Mouse (Mus musculus): ENCODE data around the gene Rsbn1. TPM values are rescaled to one million over a fixed set of nuclear protein-coding genes. Genes with fewer than 3 reads are reported as not detected.

Gene Rsbn1
- polyA plus RNA-seq, 1 experiment from 2014 or later: 21.1 TPM

GRCm38 (mm10) chr3:103925302-103925701, 11.4 kb downstream of the Rsbn1 start:
- no peak for ATAC-seq (ENCODE audit: low FRiP score)
- H3K4me3 ChIP-seq (ENCODE audit: low read depth, low read length): no peak overlapping the region
- H3K36me3 ChIP-seq (ENCODE audit: control insufficient read depth, insufficient read depth, low read length): peaks cover 3% of the 10 kb centered on the region; the same call in 1 of the 2 replicates
- H3K4me1 ChIP-seq (ENCODE audit: control insufficient read depth, insufficient read depth, low read length): peaks cover 2% of the 10 kb centered on the region; the same call in 1 of the 2 replicates
- DNase-seq (ENCODE audit: low spot score, missing footprints): no peak
- no peak overlapping the region for H3K4me2 ChIP-seq
- 75% methylated on average over 3 of the region's 3 CpGs for WGBS
- no peaks in the 10 kb centered on the region for H3K27me3 ChIP-seq (ENCODE audit: control insufficient read depth, insufficient read depth, low read length)
- no peak overlapping the region for H3K27ac ChIP-seq (ENCODE audit: low read depth, low read length)
- H3K9me3 ChIP-seq (ENCODE audit: control insufficient read depth, low read length): no peaks in the 10 kb centered on the region
- H3K9ac ChIP-seq (ENCODE audit: low read length): no peak overlapping the region

GRCm38 (mm10) chr3:103927511-103927910, 13.6 kb downstream of the Rsbn1 start:
- Histone ChIP-seq H3K4me2 (no peak overlapping the region), H3K4me1 (ENCODE audit: control insufficient read depth, insufficient read depth, low read length) (peaks cover 2% of the 10 kb centered on the region; the same call in 1 of the 2 replicates), H3K4me3 (ENCODE audit: low read depth, low read length) (no peak overlapping the region), H3K9me3 (ENCODE audit: control insufficient read depth, low read length) (no peaks in the 10 kb centered on the region), H3K27me3 (ENCODE audit: control insufficient read depth, insufficient read depth, low read length) (no peaks in the 10 kb centered on the region), H3K9ac (ENCODE audit: low read length) (no peak overlapping the region), H3K36me3 (ENCODE audit: control insufficient read depth, insufficient read depth, low read length) (peaks cover 5% of the 10 kb centered on the region; the same call in 1 of the 2 replicates), H3K27ac (ENCODE audit: low read depth, low read length) (no peak overlapping the region)
- ATAC-seq (ENCODE audit: low FRiP score) (no peak), DNase-seq (ENCODE audit: low spot score, missing footprints) (no peak)
- 66% methylated on average over 6 of the region's 6 CpGs for WGBS

GRCm38 (mm10) chr3:103944794-103945562, 31.1 kb downstream of the Rsbn1 start:
- ATAC-seq (ENCODE audit: low FRiP score) (no peak), DNase-seq (ENCODE audit: low spot score, missing footprints) (no peak)
- no peaks in the 10 kb centered on the region for H3K36me3 ChIP-seq (ENCODE audit: control insufficient read depth, insufficient read depth, low read length)
- no peaks in the 10 kb centered on the region for H3K9me3 ChIP-seq (ENCODE audit: control insufficient read depth, low read length)
- no peak overlapping the region for H3K4me2 ChIP-seq
- no peak overlapping the region for H3K9ac ChIP-seq (ENCODE audit: low read length)
- H3K27me3 ChIP-seq (ENCODE audit: control insufficient read depth, insufficient read depth, low read length): no peaks in the 10 kb centered on the region
- no peak overlapping the region for H3K4me3 ChIP-seq (ENCODE audit: low read depth, low read length)
- WGBS: 91% methylated on average over 1 of the region's 1 CpGs
- H3K4me1 ChIP-seq (ENCODE audit: control insufficient read depth, insufficient read depth, low read length): no peaks in the 10 kb centered on the region
- no peak overlapping the region for H3K27ac ChIP-seq (ENCODE audit: low read depth, low read length)

GRCm38 (mm10) chr3:103948666-103949065, 34.7 kb downstream of the Rsbn1 start:
- no peak overlapping the region for H3K9ac ChIP-seq (ENCODE audit: low read length)
- H3K4me1 ChIP-seq (ENCODE audit: control insufficient read depth, insufficient read depth, low read length): no peaks in the 10 kb centered on the region
- H3K36me3 ChIP-seq (ENCODE audit: control insufficient read depth, insufficient read depth, low read length): no peaks in the 10 kb centered on the region
- H3K27me3 ChIP-seq (ENCODE audit: control insufficient read depth, insufficient read depth, low read length): no peaks in the 10 kb centered on the region
- ATAC-seq (ENCODE audit: low FRiP score) (no peak), DNase-seq (ENCODE audit: low spot score, missing footprints) (no peak)
- 88% methylated on average over 7 of the region's 7 CpGs for WGBS
- H3K9me3 ChIP-seq (ENCODE audit: control insufficient read depth, low read length): no peaks in the 10 kb centered on the region
- H3K4me3 ChIP-seq (ENCODE audit: low read depth, low read length): no peak overlapping the region
- no peak overlapping the region for H3K4me2 ChIP-seq
- no peak overlapping the region for H3K27ac ChIP-seq (ENCODE audit: low read depth, low read length)

GRCm38 (mm10) chr3:103960622-103961021, 46.7 kb downstream of the Rsbn1 start:
- H3K4me1 ChIP-seq (ENCODE audit: control insufficient read depth, insufficient read depth, low read length): no peaks in the 10 kb centered on the region
- H3K9ac ChIP-seq (ENCODE audit: low read length): no peak overlapping the region
- H3K4me2 ChIP-seq: no peak overlapping the region
- ATAC-seq (ENCODE audit: low FRiP score): no peak
- DNase-seq (ENCODE audit: low spot score, missing footprints): no peak
- H3K9me3 ChIP-seq (ENCODE audit: control insufficient read depth, low read length): no peaks in the 10 kb centered on the region
- no peaks in the 10 kb centered on the region for H3K36me3 ChIP-seq (ENCODE audit: control insufficient read depth, insufficient read depth, low read length)
- H3K4me3 ChIP-seq (ENCODE audit: low read depth, low read length): no peak overlapping the region
- no peak overlapping the region for H3K27ac ChIP-seq (ENCODE audit: low read depth, low read length)
- no peaks in the 10 kb centered on the region for H3K27me3 ChIP-seq (ENCODE audit: control insufficient read depth, insufficient read depth, low read length)
- 95% methylated on average over 3 of the region's 3 CpGs for WGBS

- no peaks in the 10 kb centered on the region for H3K36me3 ChIP-seq (ENCODE audit: control insufficient read depth, insufficient read depth, low read length)
These were observed 53.3 kb downstream of the Rsbn1 start for GRCm38 (mm10) chr3:103967231-103967630.

GRCm38 (mm10) chr3:103967861-103968691, 54.2 kb downstream of the Rsbn1 start, which contains the start of gene Phtf1:
Gene Phtf1, plus strand, starts transcription at chr3:103968110.
- H3K4me1 ChIP-seq (ENCODE audit: control insufficient read depth, insufficient read depth, low read length): peaks cover 9% of the 10 kb centered on the region
- DNase-seq (ENCODE audit: low spot score, missing footprints) (peak; percentile 99), ATAC-seq (ENCODE audit: low FRiP score) (peak; percentile 99)
- H3K4me3 ChIP-seq (ENCODE audit: low read depth, low read length): peak within 1 kb of the TSS; percentile 84
- peak within 1 kb of the TSS; percentile 97 for H3K27ac ChIP-seq (ENCODE audit: low read depth, low read length)
- H3K9ac ChIP-seq (ENCODE audit: low read length): peak within 1 kb of the TSS; percentile 93
- no peaks in the 10 kb centered on the region for H3K36me3 ChIP-seq (ENCODE audit: control insufficient read depth, insufficient read depth, low read length)
- peak within 1 kb of the TSS; percentile 57 for H3K4me2 ChIP-seq
- WGBS: under 1% methylated on average over 69 of the region's 70 CpGs
- H3K27me3 ChIP-seq (ENCODE audit: control insufficient read depth, insufficient read depth, low read length): no peaks in the 10 kb centered on the region
- no peaks in the 10 kb centered on the region for H3K9me3 ChIP-seq (ENCODE audit: control insufficient read depth, low read length)

More at GRCm38 (mm10) chr3:103967231-103967630, 53.3 kb downstream of the Rsbn1 start:
- Histone ChIP-seq H3K9me3 (ENCODE audit: control insufficient read depth, low read length) (no peaks in the 10 kb centered on the region), H3K4me2 (peak overlapping the region; percentile 57), H3K27ac (ENCODE audit: low read depth, low read length) (peak overlapping the region; percentile 97), H3K9ac (ENCODE audit: low read length) (peak overlapping the region; percentile 93), H3K4me1 (ENCODE audit: control insufficient read depth, insufficient read depth, low read length) (peaks cover 9% of the 10 kb centered on the region), H3K27me3 (ENCODE audit: control insufficient read depth, insufficient read depth, low read length) (no peaks in the 10 kb centered on the region), H3K4me3 (ENCODE audit: low read depth, low read length) (peak overlapping the region; percentile 84)
- ATAC-seq (ENCODE audit: low FRiP score) (no peak), DNase-seq (ENCODE audit: low spot score, missing footprints) (peak; percentile 91)
- 26% methylated on average over 2 of the region's 2 CpGs for WGBS

- Histone ChIP-seq H3K9me3 (ENCODE audit: control insufficient read depth, low read length) (no peaks in the 10 kb centered on the region), H3K9ac (ENCODE audit: low read length) (peak overlapping the region; percentile 93)
- WGBS: under 1% methylated on average over 24 of the region's 24 CpGs
These were observed 54.8 kb downstream of the Rsbn1 start for GRCm38 (mm10) chr3:103968701-103969100.

GRCm38 (mm10) chr3:103971157-103971556, 57.2 kb downstream of the Rsbn1 start:
- Histone ChIP-seq H3K9me3 (ENCODE audit: control insufficient read depth, low read length) (no peaks in the 10 kb centered on the region), H3K27me3 (ENCODE audit: control insufficient read depth, insufficient read depth, low read length) (no peaks in the 10 kb centered on the region), H3K4me1 (ENCODE audit: control insufficient read depth, insufficient read depth, low read length) (peaks cover 9% of the 10 kb centered on the region), H3K9ac (ENCODE audit: low read length) (no peak overlapping the region), H3K4me3 (ENCODE audit: low read depth, low read length) (no peak overlapping the region), H3K27ac (ENCODE audit: low read depth, low read length) (no peak overlapping the region), H3K36me3 (ENCODE audit: control insufficient read depth, insufficient read depth, low read length) (no peaks in the 10 kb centered on the region), H3K4me2 (no peak overlapping the region)
- WGBS: 94% methylated on average over 2 of the region's 2 CpGs
- no peak for ATAC-seq (ENCODE audit: low FRiP score)
- DNase-seq (ENCODE audit: low spot score, missing footprints): no peak

More at GRCm38 (mm10) chr3:103968701-103969100, 54.8 kb downstream of the Rsbn1 start:
- peak; percentile 97 for DNase-seq (ENCODE audit: low spot score, missing footprints)
- peak; percentile 88 for ATAC-seq (ENCODE audit: low FRiP score)
- peak overlapping the region; percentile 97 for H3K27ac ChIP-seq (ENCODE audit: low read depth, low read length)
- no peaks in the 10 kb centered on the region for H3K27me3 ChIP-seq (ENCODE audit: control insufficient read depth, insufficient read depth, low read length)
- peaks cover 9% of the 10 kb centered on the region for H3K4me1 ChIP-seq (ENCODE audit: control insufficient read depth, insufficient read depth, low read length)
- H3K4me2 ChIP-seq: peak overlapping the region; percentile 57
- H3K36me3 ChIP-seq (ENCODE audit: control insufficient read depth, insufficient read depth, low read length): no peaks in the 10 kb centered on the region
- H3K4me3 ChIP-seq (ENCODE audit: low read depth, low read length): peak overlapping the region; percentile 84

All from midbrain, embryonic 11.5 days (tissue).